Mouse (Mus musculus): Measurements from ENCODE around the gene Gas2l2. TPM values are rescaled to one million over a fixed set of nuclear protein-coding genes. Genes with fewer than 3 reads are reported as not detected.
A peak's percentile ranks its signal among the peaks of the same experiment; 100 is the strongest.

The Gas2l2 gene
- polyA plus RNA-seq (2012; rRNA removed): 2.8 TPM in 2 replicates

GRCm38 (mm10) chr11:83429355-83429754 is at the start of gene Gas2l2:
Gene Gas2l2 (minus strand): TSS chr11:83429455.
- no peak for DNase-seq
- TF ChIP-seq POLR2A (IDR thresholded peaks at IDR 0.05; ENCODE audit: borderline replicate concordance, extremely low read depth, low read depth, low read length): no peak
- no peak for TF ChIP-seq CTCF (IDR thresholded peaks at IDR 0.05; ENCODE audit: insufficient read depth, low read length)
- Histone ChIP-seq H3K4me3 (replicated peaks; ENCODE audit: extremely low read depth, low read depth, low read length) (no peak within 1 kb of the TSS), H3K4me1 (ENCODE audit: control insufficient read depth, insufficient read depth, low read length) (no peaks in the 10 kb centered on the region)
- WGBS: 57% methylated on average over 5 of the region's 5 CpGs

- DNase-seq: peak; percentile 31
- Histone ChIP-seq H3K4me1 (ENCODE audit: control insufficient read depth, insufficient read depth, low read length) (peaks cover 4% of the 10 kb centered on the region), H3K4me3 (replicated peaks; ENCODE audit: extremely low read depth, low read depth, low read length) (peak overlapping the region; percentile 78)
- under 1% methylated on average over 50 of the region's 52 CpGs for WGBS
- TF ChIP-seq CTCF (IDR thresholded peaks at IDR 0.05; ENCODE audit: insufficient read depth, low read length): no peak
Measured at GRCm38 (mm10) chr11:83473235-83474016, 44.2 kb upstream of the Gas2l2 start.

GRCm38 (mm10) chr11:83472324-83473234 is 43.3 kb upstream of the Gas2l2 start, which contains the start of gene Taf15:
Gene Taf15 (plus strand): TSS chr11:83473086.
- Histone ChIP-seq H3K4me1 (ENCODE audit: control insufficient read depth, insufficient read depth, low read length) (peaks cover 4% of the 10 kb centered on the region), H3K4me3 (replicated peaks; ENCODE audit: extremely low read depth, low read depth, low read length) (peak within 1 kb of the TSS; percentile 78)
- TF ChIP-seq CTCF (IDR thresholded peaks at IDR 0.05; ENCODE audit: insufficient read depth, low read length) (peak; percentile 63), POLR2A (IDR thresholded peaks at IDR 0.05; ENCODE audit: borderline replicate concordance, extremely low read depth, low read depth, low read length) (peak; percentile 76; the same call in 1 of the 2 replicates)
- WGBS: 1% methylated on average over 66 of the region's 66 CpGs
- DNase-seq: peak; percentile 96

GRCm38 (mm10) chr11:83471766-83472165 is 42.5 kb upstream of the Gas2l2 start:
- TF ChIP-seq POLR2A (IDR thresholded peaks at IDR 0.05; ENCODE audit: borderline replicate concordance, extremely low read depth, low read depth, low read length): no peak
- no peak for DNase-seq
- peaks cover 6% of the 10 kb centered on the region for H3K4me1 ChIP-seq (ENCODE audit: control insufficient read depth, insufficient read depth, low read length)
- H3K4me3 ChIP-seq (replicated peaks; ENCODE audit: extremely low read depth, low read depth, low read length): no peak overlapping the region
- 89% methylated on average over 2 of the region's 2 CpGs for WGBS

GRCm38 (mm10) chr11:83468765-83469164 is 39.5 kb upstream of the Gas2l2 start:
- Histone ChIP-seq H3K4me3 (replicated peaks; ENCODE audit: extremely low read depth, low read depth, low read length) (no peak overlapping the region), H3K4me1 (ENCODE audit: control insufficient read depth, insufficient read depth, low read length) (peaks cover 15% of the 10 kb centered on the region)
- no peak for DNase-seq
- 96% methylated on average over 3 of the region's 3 CpGs for WGBS
- no peak for TF ChIP-seq CTCF (IDR thresholded peaks at IDR 0.05; ENCODE audit: insufficient read depth, low read length)
- no peak for TF ChIP-seq POLR2A (IDR thresholded peaks at IDR 0.05; ENCODE audit: borderline replicate concordance, extremely low read depth, low read depth, low read length)

GRCm38 (mm10) chr11:83467120-83467652 is 37.9 kb upstream of the Gas2l2 start:
- DNase-seq: peak; percentile 51
- no peak overlapping the region for H3K4me3 ChIP-seq (replicated peaks; ENCODE audit: extremely low read depth, low read depth, low read length)
- no peak for TF ChIP-seq POLR2A (IDR thresholded peaks at IDR 0.05; ENCODE audit: borderline replicate concordance, extremely low read depth, low read depth, low read length)
- H3K4me1 ChIP-seq (ENCODE audit: control insufficient read depth, insufficient read depth, low read length): peaks cover 17% of the 10 kb centered on the region
- WGBS: 16% methylated on average over 11 of the region's 11 CpGs

GRCm38 (mm10) chr11:83465976-83466375 is 36.7 kb upstream of the Gas2l2 start:
- H3K4me1 ChIP-seq (ENCODE audit: control insufficient read depth, insufficient read depth, low read length): peaks cover 17% of the 10 kb centered on the region
- peak; percentile 55 for DNase-seq
- 6% methylated on average over 2 of the region's 2 CpGs for WGBS
- TF ChIP-seq POLR2A (IDR thresholded peaks at IDR 0.05; ENCODE audit: borderline replicate concordance, extremely low read depth, low read depth, low read length) (no peak), CTCF (IDR thresholded peaks at IDR 0.05; ENCODE audit: insufficient read depth, low read length) (no peak)
- H3K4me3 ChIP-seq (replicated peaks; ENCODE audit: extremely low read depth, low read depth, low read length): no peak overlapping the region

- H3K4me1 ChIP-seq (ENCODE audit: control insufficient read depth, insufficient read depth, low read length): peaks cover 17% of the 10 kb centered on the region
- peak within 1 kb of the TSS; percentile 72 for H3K4me3 ChIP-seq (replicated peaks; ENCODE audit: extremely low read depth, low read depth, low read length)
- TF ChIP-seq CTCF (IDR thresholded peaks at IDR 0.05; ENCODE audit: insufficient read depth, low read length): no peak
- no peak for TF ChIP-seq POLR2A (IDR thresholded peaks at IDR 0.05; ENCODE audit: borderline replicate concordance, extremely low read depth, low read depth, low read length)
- peak; percentile 71 for DNase-seq
- WGBS: 1% methylated on average over 41 of the region's 42 CpGs
Measured at GRCm38 (mm10) chr11:83462711-83463244, 33.5 kb upstream of the Gas2l2 start, which contains the start of gene Mmp28. Gene Mmp28 (minus strand): TSS chr11:83463071.

- no peak for DNase-seq
- 74% methylated on average over 10 of the region's 10 CpGs for WGBS
- H3K4me3 ChIP-seq (replicated peaks; ENCODE audit: extremely low read depth, low read depth, low read length): peak overlapping the region; percentile 15
- peaks cover 15% of the 10 kb centered on the region for H3K4me1 ChIP-seq (ENCODE audit: control insufficient read depth, insufficient read depth, low read length)
- TF ChIP-seq CTCF (IDR thresholded peaks at IDR 0.05; ENCODE audit: insufficient read depth, low read length) (no peak), POLR2A (IDR thresholded peaks at IDR 0.05; ENCODE audit: borderline replicate concordance, extremely low read depth, low read depth, low read length) (no peak)
Measured at GRCm38 (mm10) chr11:83461462-83462027, 32.3 kb upstream of the Gas2l2 start.
